Mouse (Mus musculus) telencephalon, adult 2 months (tissue): ENCODE data around the gene Fgf4.

Source experiments
- DNase-seq: peaks from one replicate; pipeline ENCODE4 v3.0.0-alpha.2; 2011; ENCODE audit warnings: low read depth, low spot score

Fgf4 gene

DNA sequence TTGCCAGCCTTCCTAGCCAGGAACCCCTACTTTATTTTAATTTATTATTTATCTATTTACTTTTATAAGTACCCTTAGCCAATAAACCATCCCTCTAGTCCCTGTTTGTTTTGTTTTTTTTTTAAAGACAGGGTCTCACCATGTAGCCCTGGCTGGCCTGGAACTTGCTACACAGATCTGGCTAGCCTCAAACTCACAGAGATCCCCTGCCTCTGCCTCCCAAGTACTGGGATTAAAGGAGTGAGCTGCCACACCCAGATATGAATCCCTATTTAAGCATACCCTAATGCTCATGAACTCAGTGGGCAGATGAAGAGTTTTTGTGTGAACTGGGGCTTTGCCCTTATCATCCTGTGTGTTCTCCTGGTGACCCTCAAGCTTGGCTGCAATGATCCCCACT lies at the start of gene Fgf4:
Fgf4 (plus strand) TSS at position 301 of the 400 bp plus-strand sequence.
- no peak for DNase-seq

- DNase-seq, result no peak
Measured at GRCm38 (mm10) chr7:144798471-144798870, 48.7 kb upstream of the Fgf4 start.

GRCm38 (mm10) chr7:144807036-144807435 lies 40.1 kb upstream of the Fgf4 start:
- DNase-seq, result no peak

DNA sequence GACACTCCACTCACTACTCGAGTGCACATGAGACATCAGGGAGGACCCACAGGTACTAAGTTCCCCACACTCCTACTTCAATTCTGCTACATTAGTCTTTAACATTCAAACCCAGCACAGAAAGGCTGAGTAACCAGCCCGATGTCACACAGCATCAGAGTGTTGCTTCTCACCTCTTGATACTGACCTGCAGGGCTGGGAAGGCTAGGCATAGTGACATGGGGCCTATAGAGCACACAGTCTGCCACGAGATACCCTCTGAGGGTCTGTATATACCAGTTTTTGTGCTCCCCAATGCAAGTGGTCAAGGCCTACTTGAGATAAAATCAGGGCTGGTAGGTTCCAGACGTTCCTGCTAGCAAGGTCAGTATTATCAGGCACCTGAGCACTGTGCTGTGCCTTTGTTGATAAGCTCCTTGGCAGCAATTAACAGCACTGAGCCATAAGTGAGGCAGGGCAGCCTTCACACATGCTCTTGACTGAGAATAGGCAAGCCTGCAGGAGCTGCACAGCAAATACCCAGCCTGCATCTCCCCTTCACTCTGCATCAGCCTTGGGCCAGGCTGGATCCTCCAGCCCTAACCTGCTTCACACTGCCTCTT lies 39.1 kb upstream of the Fgf4 start:
- no peak for DNase-seq

GRCm38 (mm10) chr7:144811521-144811920 lies 35.6 kb upstream of the Fgf4 start:
- no peak for DNase-seq

- DNase-seq, result no peak
Measured at GRCm38 (mm10) chr7:144821901-144822300, 25.3 kb upstream of the Fgf4 start.

DNA sequence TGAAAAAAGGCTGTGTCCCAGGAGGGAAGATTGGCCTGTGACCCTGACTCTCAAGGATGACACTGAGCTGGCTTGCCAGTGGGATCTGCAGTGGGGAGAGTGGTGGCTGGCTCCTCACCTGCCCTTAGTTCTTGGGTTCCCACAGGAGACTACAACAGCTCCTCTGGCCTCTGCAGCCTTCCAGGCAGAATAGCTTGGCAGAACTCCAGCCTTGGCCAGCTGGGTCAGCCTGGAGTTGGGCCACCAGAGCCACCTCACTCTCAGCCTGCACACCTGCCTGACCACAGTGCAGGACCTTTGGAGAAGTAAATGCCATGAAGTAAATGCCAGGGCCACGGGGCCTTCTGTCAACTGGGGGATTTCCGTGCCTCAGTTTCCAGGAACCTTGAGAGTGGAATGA lies 23.2 kb upstream of the Fgf4 start:
- DNase-seq, result no peak

GRCm38 (mm10) chr7:144828369-144828768 lies 18.8 kb upstream of the Fgf4 start:
- DNase-seq, result no peak

DNA sequence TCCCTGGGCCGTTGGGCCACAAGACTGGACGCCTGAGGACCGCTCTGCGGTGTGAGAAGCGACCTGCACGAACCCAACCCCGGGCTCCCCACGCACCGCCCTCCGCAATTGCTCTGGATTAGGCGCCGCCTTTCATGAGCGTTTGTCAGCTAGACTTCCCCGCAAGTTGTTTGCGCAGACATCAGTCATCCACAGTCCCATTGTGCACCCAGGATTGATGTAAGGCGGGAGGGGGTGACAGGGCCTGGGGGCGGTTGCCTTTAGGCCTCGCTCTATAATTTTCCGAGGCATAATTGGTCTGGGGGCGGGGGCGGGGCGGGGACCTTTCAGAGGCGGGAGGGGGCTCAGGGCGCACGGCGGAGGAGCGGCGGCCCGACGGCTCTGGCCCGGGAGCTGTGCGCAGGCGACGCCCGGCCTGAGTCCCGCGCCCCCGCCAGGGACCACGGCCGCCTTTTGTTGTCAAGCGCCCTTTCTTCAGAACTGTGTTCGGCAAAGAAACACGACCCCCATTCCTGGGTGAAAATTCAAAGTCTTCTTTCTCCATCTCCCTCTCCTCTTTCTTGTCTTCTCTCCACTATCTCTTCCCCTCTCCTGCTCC lies 9.2 kb upstream of the Fgf4 start, which contains the start of gene Fgf3:
Fgf3 (plus strand) TSS at position 193 of the 598 bp plus-strand sequence.
- DNase-seq, result no peak

DNA sequence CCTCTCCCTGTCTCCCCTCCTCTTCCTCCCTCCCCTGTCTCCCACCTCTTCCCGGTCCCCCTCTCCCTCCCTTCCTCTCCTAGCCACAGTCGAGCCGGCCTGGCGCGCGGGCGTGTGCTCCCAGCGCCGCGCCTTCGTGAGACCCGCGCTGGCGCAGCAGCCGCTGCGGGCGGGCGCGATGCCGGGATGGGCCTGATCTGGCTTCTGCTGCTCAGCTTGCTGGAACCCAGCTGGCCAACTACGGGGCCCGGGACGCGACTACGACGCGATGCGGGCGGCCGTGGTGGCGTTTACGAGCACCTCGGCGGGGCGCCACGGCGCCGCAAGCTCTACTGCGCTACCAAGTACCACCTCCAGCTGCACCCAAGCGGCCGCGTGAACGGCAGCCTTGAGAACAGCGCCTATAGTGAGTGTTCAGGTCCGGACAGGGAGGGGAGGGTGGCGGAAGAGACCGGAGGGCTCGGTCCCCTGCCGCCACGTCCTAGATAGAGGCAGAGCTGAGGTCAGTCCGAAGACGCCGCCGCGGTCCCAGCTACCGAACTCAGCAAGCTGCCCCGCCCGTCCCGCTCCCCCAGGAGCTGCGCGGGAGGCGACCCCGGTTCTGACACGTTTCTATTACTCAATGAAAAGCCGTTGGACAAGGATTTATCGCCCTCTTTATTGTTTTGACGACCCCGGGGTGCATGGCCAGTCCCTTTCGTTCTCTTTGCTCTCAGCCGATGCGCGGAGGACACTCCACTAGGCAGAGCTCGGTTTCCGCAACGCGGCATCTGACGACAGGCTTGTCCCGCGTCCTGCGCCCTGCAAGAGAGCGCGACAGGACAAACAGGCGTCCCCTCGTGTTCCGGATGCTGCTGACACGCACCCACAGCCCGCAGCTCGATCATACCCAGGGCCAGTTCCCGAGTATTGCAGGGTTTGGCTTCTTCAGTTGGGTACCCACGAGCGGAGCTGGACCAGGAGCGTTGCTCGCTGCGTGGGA lies 8.4 kb upstream of the Fgf4 start:
- DNase-seq, result no peak

DNA sequence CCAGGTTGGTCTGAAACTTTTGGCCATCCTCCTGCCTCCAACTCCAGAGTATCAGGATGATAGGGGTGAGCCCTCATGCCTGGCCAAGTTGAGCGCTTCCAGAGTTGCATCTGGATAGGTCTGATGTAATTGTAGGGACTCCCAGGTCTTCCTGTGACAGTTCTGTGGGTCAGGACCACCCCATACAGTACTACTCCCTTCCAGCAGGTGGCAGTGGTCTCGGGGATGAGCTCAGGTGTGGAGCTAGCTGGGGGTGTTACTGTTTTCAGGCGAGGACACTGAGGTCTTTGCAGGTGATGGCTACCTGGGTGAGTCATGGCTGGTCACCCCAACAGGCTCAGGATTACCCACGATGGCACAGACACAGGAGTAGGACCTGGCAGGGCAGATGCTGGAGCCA lies 1.0 kb upstream of the Fgf4 start:
- DNase-seq, result no peak

DNA sequence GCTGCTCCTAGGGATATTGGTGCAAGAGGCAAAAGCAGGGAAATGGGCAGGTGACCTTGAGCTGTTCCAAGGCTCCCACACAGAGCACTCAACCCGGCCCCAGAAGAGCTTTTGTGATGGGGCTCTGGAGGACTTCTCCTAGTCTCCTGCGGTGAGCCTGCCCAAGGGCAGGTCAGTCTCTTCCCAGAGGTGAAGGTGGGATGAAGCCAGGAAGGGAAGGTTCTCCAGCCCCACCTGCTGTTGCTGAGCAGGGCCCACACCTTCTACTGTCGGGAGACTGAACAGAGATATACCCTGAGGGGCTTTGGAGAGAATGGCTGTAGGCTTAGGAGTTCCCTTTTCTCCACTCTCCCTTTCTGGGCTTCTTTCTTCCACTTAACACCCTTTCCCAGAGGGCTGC lies 4.2 kb downstream of the Fgf4 start:
- no peak for DNase-seq

DNA sequence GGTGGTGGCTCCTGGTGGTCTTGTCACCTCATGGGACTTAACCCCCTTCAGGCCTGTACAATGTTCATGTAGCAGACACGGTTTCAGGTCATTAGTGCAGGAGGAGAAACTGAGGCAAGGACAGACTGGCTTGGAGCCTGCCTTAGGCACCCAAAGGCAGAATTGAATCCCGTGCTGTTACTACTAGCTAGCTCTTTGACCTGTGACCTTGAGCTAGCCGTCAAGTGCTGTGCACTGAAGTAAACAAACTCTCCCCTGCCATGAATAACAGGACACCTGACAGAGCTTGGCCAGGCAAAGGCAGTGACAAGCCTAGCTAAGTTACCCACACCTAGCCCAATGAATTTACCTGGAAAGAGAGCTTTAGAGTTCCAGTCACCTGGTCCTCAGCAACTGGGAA lies 7.8 kb downstream of the Fgf4 start:
- no peak for DNase-seq

- DNase-seq, result no peak
Measured at GRCm38 (mm10) chr7:144857158-144857557, 10.0 kb downstream of the Fgf4 start.

DNA sequence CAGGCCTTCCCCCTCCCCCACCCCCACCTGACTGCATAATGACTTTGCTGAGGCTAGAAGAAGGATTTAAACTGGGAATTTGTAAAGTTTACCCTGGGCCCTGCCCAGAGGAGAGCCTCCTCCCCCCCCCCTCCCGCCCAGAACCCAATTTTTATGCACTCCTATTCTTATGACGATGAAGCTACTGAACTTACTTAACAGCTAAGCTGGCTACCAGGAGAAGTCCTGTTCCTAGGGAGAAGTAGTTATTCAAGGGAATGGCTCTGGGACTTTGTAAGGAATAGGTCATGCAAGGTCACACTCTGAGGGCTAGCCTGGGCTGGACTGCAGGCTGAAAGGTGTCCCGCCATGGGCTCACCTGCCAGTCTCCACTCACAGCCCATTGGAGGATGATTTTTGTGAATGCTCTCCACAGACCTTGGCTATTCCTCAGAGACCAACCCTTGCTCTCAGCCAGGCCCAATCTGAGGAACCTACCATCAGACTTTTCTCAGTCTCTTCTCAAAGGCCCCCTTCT lies 10.7 kb downstream of the Fgf4 start:
- no peak for DNase-seq

DNA sequence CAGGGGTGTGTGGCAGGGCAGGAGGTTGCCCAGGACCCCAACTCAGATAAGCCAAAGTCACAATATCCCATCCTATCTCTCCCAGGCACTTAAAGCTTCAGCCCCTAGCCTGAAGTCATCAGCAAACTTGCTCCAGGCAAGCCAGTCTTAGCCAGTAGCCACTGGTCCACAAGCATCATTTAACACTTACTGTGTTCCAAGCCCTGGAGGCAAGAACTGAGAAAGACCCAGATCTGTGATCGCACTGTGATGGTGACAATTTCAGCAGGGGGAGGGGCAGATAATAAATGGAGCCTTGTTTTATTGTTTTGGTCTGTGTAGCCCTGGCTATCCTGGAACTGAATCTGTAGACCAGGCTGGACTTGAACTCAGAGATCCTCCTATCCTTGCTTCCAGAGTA lies 11.5 kb downstream of the Fgf4 start:
- DNase-seq, result no peak

- no peak for DNase-seq
Measured at GRCm38 (mm10) chr7:144861056-144861768, 14.0 kb downstream of the Fgf4 start.

GRCm38 (mm10) chr7:144861769-144862070 lies 14.6 kb downstream of the Fgf4 start:
- DNase-seq, result no peak

GRCm38 (mm10) chr7:144862126-144862525 lies 15.0 kb downstream of the Fgf4 start:
- no peak for DNase-seq

DNA sequence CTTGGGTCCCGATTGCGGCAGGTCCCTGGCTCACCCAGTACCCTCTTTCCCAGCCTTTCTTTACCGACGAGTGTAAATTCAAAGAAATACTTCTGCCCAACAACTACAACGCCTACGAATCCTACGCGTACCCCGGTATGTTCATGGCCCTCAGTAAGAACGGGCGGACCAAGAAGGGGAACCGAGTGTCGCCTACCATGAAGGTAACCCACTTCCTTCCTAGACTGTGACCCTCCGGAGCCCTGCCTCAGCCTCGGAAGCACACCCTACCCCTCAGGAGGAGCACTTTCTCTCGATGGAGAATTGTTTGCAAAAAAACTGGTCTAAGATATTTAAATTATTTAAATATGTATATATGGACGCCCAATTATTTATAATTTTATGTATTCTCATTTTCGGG lies 15.5 kb downstream of the Fgf4 start:
- no peak for DNase-seq

GRCm38 (mm10) chr7:144863196-144863595 lies 16.0 kb downstream of the Fgf4 start:
- DNase-seq, result no peak

DNA sequence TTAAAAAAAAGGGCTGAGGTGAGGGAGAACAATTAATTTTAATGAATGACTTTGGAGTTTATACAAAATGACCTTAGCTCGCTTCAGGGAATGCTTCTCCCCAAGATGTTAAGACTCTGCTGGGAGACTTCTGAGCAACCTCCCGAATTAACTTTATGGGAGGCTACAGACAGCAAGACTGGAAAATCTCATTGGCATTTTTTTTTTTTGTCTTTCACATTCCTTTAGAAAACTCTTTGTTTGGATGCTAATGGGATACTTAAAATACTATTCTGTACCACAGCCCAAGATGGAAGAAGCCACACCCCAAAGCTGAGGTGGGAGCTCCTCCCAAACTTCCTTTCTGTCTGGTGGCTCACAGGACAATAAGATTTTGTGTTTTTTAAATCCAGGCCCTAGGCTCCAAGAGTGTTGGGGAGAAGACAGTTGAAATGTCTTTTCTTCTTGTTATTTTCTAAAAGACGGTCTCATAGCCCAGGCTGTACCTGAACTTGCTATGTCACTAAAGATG lies 17.0 kb downstream of the Fgf4 start:
- no peak for DNase-seq
